Mouse (Mus musculus) hindbrain, embryonic 11.5 days (tissue): ENCODE results near the gene Ctnnbl1. TPM values are rescaled to one million over a fixed set of nuclear protein-coding genes. Genes with fewer than 3 reads are reported as not detected.

ENCODE experiments used
- ATAC-seq: fragments of 200-750 bp; cut with Nextera tagmentation; 2 replicates; pipeline ENCODE4 v1.8.0; 2017; ENCODE audit warnings: mild to moderate bottlenecking, moderate TSS enrichment, moderate library complexity; ENCODE audit not compliant: low FRiP score
- DNase-seq: peaks from one replicate; pipeline ENCODE4 v3.0.0-alpha.2; 2015; ENCODE audit warnings: low spot score
- H3K27ac ChIP-seq: fragments of 300-500 bp; sonication (generic); 2 replicates; pipeline ENCODE4 v1.5.1; 2014; ENCODE audit warnings: mild to moderate bottlenecking, low read depth, low read length
- H3K27me3 ChIP-seq: fragments of 300-500 bp; sonication (generic); 2 replicates; pipeline ENCODE4 v1.6.1; 2014; ENCODE audit warnings: mild to moderate bottlenecking, low read length, moderate library complexity, mixed read lengths; ENCODE audit not compliant: control insufficient read depth, insufficient read depth
- H3K36me3 ChIP-seq: fragments of 300-500 bp; sonication (generic); 2 replicates; pipeline ENCODE4 v1.6.1; 2014; ENCODE audit warnings: mild to moderate bottlenecking, low read length, moderate library complexity, mixed read lengths; ENCODE audit not compliant: control insufficient read depth, insufficient read depth
- H3K4me1 ChIP-seq: fragments of 300-500 bp; sonication (generic); replicated peaks from 2 replicates; pipeline ENCODE4 v1.6.1; 2014; ENCODE audit warnings: low read length, mixed read lengths; ENCODE audit not compliant: control insufficient read depth, insufficient read depth
- H3K4me2 ChIP-seq: fragments of 300-500 bp; sonication (generic); replicated peaks from 2 replicates; pipeline ENCODE4 v1.6.1; 2014; ENCODE audit warnings: mild to moderate bottlenecking, low read depth, low read length
- H3K4me3 ChIP-seq: fragments of 300-500 bp; sonication (generic); 2 replicates; pipeline ENCODE4 v1.5.1; 2014; ENCODE audit warnings: low read depth, low read length
- H3K9ac ChIP-seq: fragments of 300-500 bp; sonication (generic); 2 replicates; pipeline ENCODE4 v1.6.1; 2014; ENCODE audit warnings: low read depth, low read length
- H3K9me3 ChIP-seq: fragments of 300-500 bp; sonication (generic); 2 replicates; pipeline ENCODE4 v1.6.1; 2016; ENCODE audit warnings: low read length; ENCODE audit not compliant: control insufficient read depth
- WGBS: fragments of 180-500 bp; shearing (Covaris S2); extraction: QIAGEN DNeasy Blood & Tissue Kit; methylation state at CpG from one replicate; pipeline ENCODE4 v1.1.7; 2014; 5-methylcytosine and 5-hydroxymethylcytosine counted together
- polyA plus RNA-seq: library from polyadenylated mRNA; unstranded; fragments of >200 nt; fragmentation: Nextera tagmentation; extraction: Ambion mirVana; gene quantifications from 2 replicates; pipeline ENCODE4 v1.2.1, GENCODE M21; 2014

Ctnnbl1 gene
- polyA plus RNA-seq, 1 experiment from 2014 or later, result 90.1 TPM

- no peak overlapping the region for H3K27ac ChIP-seq
- no peak overlapping the region for H3K9ac ChIP-seq
- DNase-seq, result no peak
- 0 out of 2 replicates have a peak, but pooled peaks cover 2% of the 10 kb centered on the region for H3K4me1 ChIP-seq
- H3K4me2 ChIP-seq, result no peak overlapping the region
- H3K27me3 ChIP-seq, result no peaks in the 10 kb centered on the region
- no peak for ATAC-seq
- no peaks in the 10 kb centered on the region for H3K9me3 ChIP-seq
- H3K36me3 ChIP-seq, result no peaks in the 10 kb centered on the region
- 50% methylated on average over 20 of the region's 20 CpGs for WGBS
- no peak overlapping the region for H3K4me3 ChIP-seq
Observed at GRCm38 (mm10) chr2:157927397-157927796, 190.2 kb downstream of the Ctnnbl1 start.

- no peak overlapping the region for H3K4me2 ChIP-seq
- peak; percentile 23; the same call in 1 of the 2 replicates for ATAC-seq
Observed at GRCm38 (mm10) chr2:157927815-157928214, 190.6 kb downstream of the Ctnnbl1 start.

GRCm38 (mm10) chr2:157932655-157933054 lies 195.5 kb downstream of the Ctnnbl1 start:
- Histone ChIP-seq H3K4me1 (no peaks in the 10 kb centered on the region), H3K9ac (no peak overlapping the region), H3K4me3 (no peak overlapping the region), H3K36me3 (no peaks in the 10 kb centered on the region), H3K9me3 (no peaks in the 10 kb centered on the region), H3K27ac (no peak overlapping the region), H3K4me2 (no peak overlapping the region), H3K27me3 (0 out of 2 replicates have a peak, but pooled peaks cover 2% of the 10 kb centered on the region)
- 77% methylated on average over 4 of the region's 4 CpGs for WGBS
- ATAC-seq, result no peak
- DNase-seq, result no peak

More at GRCm38 (mm10) chr2:157927815-157928214, 190.6 kb downstream of the Ctnnbl1 start:
- H3K27ac ChIP-seq, result no peak overlapping the region
- no peaks in the 10 kb centered on the region for H3K27me3 ChIP-seq
- no peak overlapping the region for H3K9ac ChIP-seq
- H3K36me3 ChIP-seq, result no peaks in the 10 kb centered on the region
- H3K4me1 ChIP-seq, result 0 out of 2 replicates have a peak, but pooled peaks cover 2% of the 10 kb centered on the region
- no peak for DNase-seq
- H3K9me3 ChIP-seq, result no peaks in the 10 kb centered on the region
- 28% methylated on average over 2 of the region's 2 CpGs for WGBS
- H3K4me3 ChIP-seq, result no peak overlapping the region

- Histone ChIP-seq H3K4me3 (no peak overlapping the region), H3K4me1 (no peaks in the 10 kb centered on the region; the same call in 1 of the 2 replicates), H3K9me3 (no peaks in the 10 kb centered on the region), H3K27ac (no peak overlapping the region), H3K9ac (no peak overlapping the region), H3K4me2 (no peak overlapping the region), H3K36me3 (no peaks in the 10 kb centered on the region), H3K27me3 (peaks cover 17% of the 10 kb centered on the region)
- DNase-seq (no peak), ATAC-seq (no peak)
- 73% methylated on average over 11 of the region's 11 CpGs for WGBS
Observed at GRCm38 (mm10) chr2:157935444-157936171, 198.4 kb downstream of the Ctnnbl1 start.

GRCm38 (mm10) chr2:157936676-157937075 lies 199.5 kb downstream of the Ctnnbl1 start:
- no peak overlapping the region for H3K4me2 ChIP-seq
- H3K4me3 ChIP-seq, result no peak overlapping the region
- no peaks in the 10 kb centered on the region for H3K36me3 ChIP-seq
- peaks cover 19% of the 10 kb centered on the region for H3K27me3 ChIP-seq
- no peak for ATAC-seq
- H3K4me1 ChIP-seq, result peaks cover 5% of the 10 kb centered on the region
- DNase-seq, result no peak
- 81% methylated on average over 4 of the region's 4 CpGs for WGBS
- no peak overlapping the region for H3K27ac ChIP-seq
- H3K9ac ChIP-seq, result no peak overlapping the region
- H3K9me3 ChIP-seq, result no peaks in the 10 kb centered on the region

GRCm38 (mm10) chr2:157940586-157941185 lies 203.5 kb downstream of the Ctnnbl1 start:
- WGBS, result 4% methylated on average over 18 of the region's 18 CpGs
- Histone ChIP-seq H3K27me3 (peaks cover 29% of the 10 kb centered on the region), H3K27ac (peak overlapping the region; percentile 24; the same call in 1 of the 2 replicates), H3K4me2 (no peak overlapping the region; the same call in 1 of the 2 replicates), H3K9me3 (no peaks in the 10 kb centered on the region), H3K9ac (no peak overlapping the region), H3K4me3 (no peak overlapping the region), H3K4me1 (peaks cover 13% of the 10 kb centered on the region), H3K36me3 (no peaks in the 10 kb centered on the region)
- ATAC-seq, result no peak
- DNase-seq, result peak; percentile 43

Other genes with a start within 250 kb of the Ctnnbl1 start
- gene Nnat, start 177.3 kb upstream of the Ctnnbl1 start, polyA plus RNA-seq, result 1,515 and 1,745 TPM in 2 replicates
- gene Blcap, start 166.1 kb upstream of the Ctnnbl1 start, polyA plus RNA-seq, result 117 and 118 TPM in 2 replicates
- gene Vstm2l, start 177.3 kb downstream of the Ctnnbl1 start, polyA plus RNA-seq, result 4.5 and 6.4 TPM in 2 replicates